Mouse (Mus musculus) spleen, adult 2 months (tissue): ENCODE data around the gene Stom. TPM values are rescaled to one million over a fixed set of nuclear protein-coding genes. Genes with fewer than 3 reads are reported as not detected.

ENCODE experiments used
- DNase-seq, 2 experiments: peaks; one replicate each; pipeline versions ENCODE4 v3.0.0 to v3.0.0-alpha.2; 2012 to 2021; ENCODE audit warnings: low spot score in 2 of 2, low read depth in 1 of 2
- H3K27ac ChIP-seq: fragments of 200-500 bp; 2 replicates; pipeline ENCODE4 v1.5.1; 2012; ENCODE audit warnings: low read length, inconsistent platforms; ENCODE audit not compliant: insufficient read depth
- H3K27me3 ChIP-seq: fragments of 200-500 bp; 2 replicates; pipeline ENCODE4 v1.6.1; 2012; ENCODE audit warnings: mild to moderate bottlenecking, moderate library complexity, low read length, inconsistent platforms; ENCODE audit not compliant: control insufficient read depth, insufficient read depth
- H3K36me3 ChIP-seq: fragments of 200-500 bp; 2 replicates; pipeline ENCODE4 v1.6.1; 2012; ENCODE audit warnings: mild to moderate bottlenecking, low read length, inconsistent platforms; ENCODE audit not compliant: control insufficient read depth, insufficient read depth
- H3K4me1 ChIP-seq: fragments of 200-500 bp; 2 replicates; pipeline ENCODE4 v1.6.1; 2011; ENCODE audit warnings: inconsistent platforms; ENCODE audit not compliant: control insufficient read depth, insufficient read depth, insufficient read length
- H3K4me3 ChIP-seq: fragments of 200-500 bp; 2 replicates; pipeline ENCODE4 v1.5.1; 2011; ENCODE audit warnings: mild to moderate bottlenecking, inconsistent platforms; ENCODE audit not compliant: insufficient read depth, insufficient read length; ENCODE audit errors: extremely low read depth
- CTCF ChIP-seq: fragments of 200-500 bp; IDR thresholded peaks from 2 replicates; pipeline ENCODE4 v1.5.1; 2011; ENCODE audit warnings: mild to moderate bottlenecking, inconsistent platforms; ENCODE audit not compliant: insufficient read depth, insufficient read length, insufficient replicate concordance; ENCODE audit errors: extremely low read depth
- POLR2A ChIP-seq: fragments of 200-500 bp; IDR thresholded peaks from 2 replicates; pipeline ENCODE4 v1.6.1; 2011; ENCODE audit warnings: low read depth, low read length, inconsistent platforms
- WGBS: fragments of 180-500 bp; shearing (Covaris S2); methylation state at CpG from one replicate; pipeline ENCODE4 v1.1.7; 2018; 5-methylcytosine and 5-hydroxymethylcytosine counted together
- polyA plus RNA-seq: library from polyadenylated mRNA; depleted of rRNA; stranded (reverse); fragments of >200 nt; gene quantifications from 2 replicates; pipeline ENCODE4 v1.2.3, GENCODE M21; 2012

The Stom gene
- polyA plus RNA-seq, 1 experiment = 41.9 TPM

DNA sequence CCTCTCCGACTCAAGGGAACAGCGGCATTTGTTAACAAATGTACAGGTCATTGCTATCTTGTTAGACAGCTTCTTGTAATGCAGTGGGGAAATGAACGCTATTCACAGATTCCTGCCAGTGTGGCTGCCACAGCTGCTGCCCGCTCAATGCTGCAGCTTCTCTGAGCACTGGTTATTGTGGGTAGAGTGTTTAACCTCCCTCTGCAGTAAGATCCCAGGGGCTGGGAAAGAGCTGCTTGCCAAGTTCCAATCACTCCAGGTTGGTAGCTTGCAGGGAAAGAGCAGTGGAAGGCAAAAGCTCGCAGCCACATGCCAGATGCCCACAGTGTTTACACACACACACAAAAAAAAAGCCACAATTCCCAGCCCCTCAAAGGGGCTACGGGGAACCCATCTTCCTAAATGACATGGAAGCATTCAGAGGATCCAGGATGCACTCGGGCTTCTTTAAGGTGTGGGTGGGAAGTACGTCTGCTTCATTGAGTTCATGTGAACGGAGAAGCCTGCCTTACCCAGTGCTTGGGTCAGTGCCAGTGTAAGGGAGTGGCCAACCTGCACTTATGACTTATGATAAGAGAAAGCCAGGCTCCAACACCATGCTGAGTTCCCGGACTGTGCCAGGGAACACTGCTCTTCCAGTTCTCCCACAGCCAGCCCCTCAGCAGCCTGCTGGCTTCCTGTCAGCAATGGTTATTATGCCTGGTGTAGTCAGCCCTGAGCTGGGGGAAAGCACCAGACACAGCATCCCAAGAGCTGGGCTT is 14.2 kb downstream of the Stom start:
- Histone ChIP-seq H3K36me3 (peaks cover 4% of the 10 kb centered on the region; the same call in 1 of the 2 replicates), H3K27ac (no peak overlapping the region; the same call in 1 of the 2 replicates), H3K4me1 (peaks cover 3% of the 10 kb centered on the region), H3K4me3 (no peak overlapping the region), H3K27me3 (no peaks in the 10 kb centered on the region)
- no peak for TF ChIP-seq CTCF
- no peak for TF ChIP-seq POLR2A
- WGBS = 83% methylated on average over 10 of the region's 10 CpGs
- no peak for DNase-seq

DNA sequence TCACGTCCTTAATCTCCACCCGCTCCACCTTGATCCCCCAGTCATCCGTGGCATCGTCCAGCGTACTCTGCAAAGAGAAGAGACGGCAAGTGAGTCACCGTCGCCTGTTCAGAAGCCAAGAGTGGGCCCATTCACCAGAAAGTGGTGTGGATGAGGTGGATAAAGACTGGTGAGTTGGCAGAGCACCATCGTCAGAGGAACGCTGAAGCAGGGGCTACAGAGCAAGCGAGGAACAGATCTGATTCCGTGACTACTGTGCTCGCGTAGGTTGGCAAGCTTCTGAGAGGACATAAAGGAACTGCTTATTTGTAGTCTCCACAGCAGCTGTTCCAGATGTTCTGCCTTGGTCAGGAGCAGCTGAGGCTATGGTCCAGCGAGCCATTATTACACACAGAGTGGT is 16.4 kb downstream of the Stom start:
- WGBS = 96% methylated on average over 15 of the region's 15 CpGs
- H3K36me3 ChIP-seq = peaks cover 5% of the 10 kb centered on the region; the same call in 1 of the 2 replicates

GRCm38 (mm10) chr2:35318405-35318804 is 18.4 kb downstream of the Stom start:
- TF ChIP-seq POLR2A = no peak
- no peak for TF ChIP-seq CTCF
- no peaks in the 10 kb centered on the region for H3K4me1 ChIP-seq
- no peaks in the 10 kb centered on the region for H3K27me3 ChIP-seq
- peaks cover 5% of the 10 kb centered on the region; the same call in 1 of the 2 replicates for H3K36me3 ChIP-seq
- WGBS = 88% methylated on average over 12 of the region's 12 CpGs
- no peak overlapping the region for H3K4me3 ChIP-seq
- no peak for DNase-seq
- no peak overlapping the region for H3K27ac ChIP-seq

More for the DNA sequence above, 16.4 kb downstream of the Stom start:
- no peaks in the 10 kb centered on the region for H3K4me1 ChIP-seq
- no peaks in the 10 kb centered on the region for H3K27me3 ChIP-seq
- no peak overlapping the region for H3K27ac ChIP-seq
- H3K4me3 ChIP-seq = no peak overlapping the region
- no peak for DNase-seq
- TF ChIP-seq POLR2A (no peak), CTCF (no peak)

- Histone ChIP-seq H3K36me3 (peaks cover 5% of the 10 kb centered on the region; the same call in 1 of the 2 replicates), H3K27me3 (no peaks in the 10 kb centered on the region), H3K4me3 (no peak overlapping the region), H3K4me1 (no peaks in the 10 kb centered on the region), H3K27ac (no peak overlapping the region)
- 80% methylated on average over 4 of the region's 4 CpGs for WGBS
- no peak for DNase-seq
- TF ChIP-seq POLR2A (no peak), CTCF (no peak)
Observed at GRCm38 (mm10) chr2:35317604-35318003, 19.2 kb downstream of the Stom start.

DNA sequence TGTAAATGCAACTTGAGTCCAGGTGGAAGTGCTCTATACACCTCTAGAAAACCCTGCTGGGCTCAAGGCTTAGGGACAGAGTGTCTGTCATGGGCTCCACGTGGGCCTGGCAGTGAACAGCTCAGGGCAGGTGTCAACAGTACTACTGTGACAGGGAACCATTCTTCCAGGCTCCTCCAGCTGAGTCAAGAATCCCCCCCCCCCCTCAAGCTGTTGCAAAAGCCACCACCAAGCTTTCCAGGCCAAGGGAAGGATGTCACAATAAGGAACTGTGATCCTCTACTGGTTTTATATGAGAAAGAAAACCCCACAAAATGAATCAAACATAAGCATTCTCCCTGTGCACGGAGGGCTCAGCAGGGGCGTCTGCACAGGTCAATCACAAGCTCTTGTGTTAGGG is 22.5 kb downstream of the Stom start:
- TF ChIP-seq CTCF (no peak), POLR2A (no peak)
- H3K4me1 ChIP-seq = no peaks in the 10 kb centered on the region
- H3K27me3 ChIP-seq = no peaks in the 10 kb centered on the region
- WGBS = 75% methylated on average over 3 of the region's 3 CpGs
- no peak overlapping the region for H3K27ac ChIP-seq
- H3K4me3 ChIP-seq = no peak overlapping the region
- 0 out of 2 replicates have a peak, but pooled peaks cover 1% of the 10 kb centered on the region for H3K36me3 ChIP-seq
- no peak for DNase-seq

DNA sequence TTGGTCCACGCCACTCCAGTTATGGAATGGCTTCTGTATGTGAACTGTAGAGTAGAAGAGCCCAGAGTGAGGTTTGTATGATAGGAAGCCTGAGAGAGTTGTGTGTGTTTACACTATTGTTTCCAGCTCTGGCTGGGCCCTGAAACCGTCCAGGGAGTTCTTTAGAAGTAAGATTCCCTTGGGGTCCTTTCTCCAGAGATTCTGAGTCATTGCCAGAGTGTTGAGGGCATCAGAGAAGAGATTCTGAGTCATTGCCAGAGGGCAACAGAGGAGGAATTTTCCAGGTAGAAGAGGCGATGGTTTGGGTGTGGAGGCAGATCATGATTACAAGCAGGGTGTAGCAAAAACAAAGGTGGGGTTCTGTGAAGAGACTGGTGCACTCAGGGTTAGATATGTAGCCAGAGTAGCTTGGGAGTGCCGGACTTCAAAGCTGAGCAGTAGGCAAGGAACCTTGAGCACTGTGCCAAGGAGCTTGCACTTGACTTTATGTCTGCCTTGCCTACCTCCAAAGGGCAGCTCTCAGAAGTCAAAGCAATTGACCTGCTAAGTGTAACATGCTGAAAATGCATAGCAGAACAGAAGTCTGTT is 26.8 kb downstream of the Stom start:
- WGBS = 85% methylated on average over 4 of the region's 4 CpGs
- DNase-seq = no peak
- Histone ChIP-seq H3K4me1 (no peaks in the 10 kb centered on the region), H3K4me3 (no peak overlapping the region), H3K36me3 (peaks cover 2% of the 10 kb centered on the region; the same call in 1 of the 2 replicates), H3K27me3 (no peaks in the 10 kb centered on the region), H3K27ac (no peak overlapping the region)
- TF ChIP-seq CTCF (no peak), POLR2A (no peak)

- Histone ChIP-seq H3K4me1 (no peaks in the 10 kb centered on the region), H3K4me3 (no peak overlapping the region), H3K27ac (no peak overlapping the region), H3K36me3 (peaks cover 8% of the 10 kb centered on the region), H3K27me3 (no peaks in the 10 kb centered on the region)
- 48% methylated on average over 1 of the region's 1 CpGs for WGBS
- TF ChIP-seq POLR2A (no peak), CTCF (no peak)
- no peak for DNase-seq
Observed at GRCm38 (mm10) chr2:35308166-35308565, 28.6 kb downstream of the Stom start.
